Mouse (Mus musculus) macrophage (primary cell): ENCODE data around the gene Zfp781. TPM values are rescaled to one million over a fixed set of nuclear protein-coding genes. Genes with fewer than 3 reads are reported as not detected.
"Not testable (repeated sequence)": the region's sequence is repeated elsewhere in the genome, so short reads cannot be mapped to it uniquely, and the experiment has no call there.

Experiments
- H3K27ac ChIP-seq: fragments of 350-480 bp; formaldehyde crosslinking; 2 replicates; pipeline ENCODE4 v1.9.0; 2021
- H3K36me3 ChIP-seq: fragments of 350-480 bp; formaldehyde crosslinking; 2 replicates; pipeline ENCODE4 v1.9.0; 2021; ENCODE audit errors: inconsistent target
- H3K4me3 ChIP-seq: fragments of 350-480 bp; formaldehyde crosslinking; 2 replicates; pipeline ENCODE4 v1.9.0; 2021; ENCODE audit errors: inconsistent target
- H3K79me2 ChIP-seq: fragments of 350-480 bp; formaldehyde crosslinking; 2 replicates; pipeline ENCODE4 v1.9.0; 2021; ENCODE audit errors: inconsistent target
- WGBS: methylation state at CpG from one replicate; pipeline ENCODE4 v1.1.7; 2026; ENCODE audit warnings: inconsistent platforms; ENCODE audit not compliant: missing documents; 5-methylcytosine and 5-hydroxymethylcytosine counted together
- polyA plus RNA-seq: library from polyadenylated mRNA; stranded (reverse); fragments of 250-400 nt; gene quantifications from 3 replicates; pipeline ENCODE4 v1.2.4, GENCODE M21; 2018; ENCODE audit warnings: inconsistent platforms
- total RNA-seq, 78 experiments: library from RNA; depleted of rRNA; stranded (reverse); fragments of 250-400 nt; gene quantifications; 1 replicate in 9 of 78; 2 replicates in 24 of 78; 3 replicates in 43 of 78; 4 replicates in 2 of 78; pipeline ENCODE4 v1.2.4; 2018; ENCODE audit warnings: inconsistent platforms in 56 of 78

Gene Zfp781
- total RNA-seq (2018; cell fraction: chromatin; rRNA removed): 1 to 10 TPM in 16 of 26 experiments, under 1 TPM in 7, not detected in 3; 0.34 to 2.9 (median 1.3) TPM
- 1 to 10 TPM in 1 of 26 experiments, under 1 TPM in 25; 0.05 to 1.2 (median 0.29) TPM for total RNA-seq (2018; cell fraction: cytosol; rRNA removed)
- 1 to 10 TPM in 8 of 26 experiments, under 1 TPM in 15, not detected in 3; 0.12 to 2.5 (median 0.71) TPM for total RNA-seq (2018; cell fraction: nucleus; rRNA removed)
- 0.28 to 0.57 TPM (median 0.36 TPM) in 3 replicates for polyA plus RNA-seq

DNA sequence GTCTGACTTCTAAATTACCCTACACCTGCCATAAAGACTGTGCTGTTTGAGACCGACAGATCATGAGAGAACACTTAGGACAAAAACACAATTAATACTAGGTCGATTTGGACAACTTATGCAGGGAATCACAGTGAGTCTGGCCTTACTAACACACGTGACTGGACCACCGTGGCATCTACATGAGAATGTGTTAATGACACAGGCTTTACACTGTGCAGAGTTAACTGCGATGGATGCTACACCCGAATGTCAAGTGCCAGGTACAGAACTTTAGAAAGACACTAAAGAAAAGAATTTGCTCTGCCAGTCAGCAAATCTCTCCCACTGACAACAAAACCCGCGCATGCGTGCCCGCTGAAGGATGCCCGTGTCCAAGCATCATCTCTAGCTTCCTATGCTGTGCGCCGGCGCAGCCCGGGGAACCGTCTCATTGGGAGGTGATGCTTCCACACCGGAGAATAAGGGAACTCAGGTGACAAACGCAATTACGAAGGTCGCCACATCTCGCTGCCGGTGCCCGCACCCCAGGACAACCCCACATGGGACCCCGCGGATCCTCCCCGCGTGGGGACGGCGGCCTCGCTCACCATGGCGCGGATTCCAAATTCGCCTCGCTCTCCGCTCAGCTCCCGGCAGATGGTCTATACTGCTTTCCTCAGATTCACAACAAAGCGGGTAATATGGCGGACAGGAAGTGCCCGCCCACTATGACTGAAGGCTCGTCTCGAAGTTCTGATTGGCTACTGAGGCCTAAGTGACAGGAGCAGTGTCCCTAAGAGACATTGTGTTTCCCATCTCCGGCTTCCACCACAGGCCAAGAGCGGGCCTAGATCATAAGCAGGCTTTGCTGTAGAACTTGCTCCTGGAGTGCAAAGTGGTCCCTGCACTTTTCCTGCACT is at the start of gene Zfp781:
TSS of gene Zfp781 (minus strand) at position 639 of the 902 bp plus-strand sequence.
- not testable (repeated sequence) for H3K79me2 ChIP-seq, H3K36me3 ChIP-seq, H3K4me3 ChIP-seq, H3K27ac ChIP-seq
- no CpG with 5 or more reads among the region's 43 CpGs for WGBS

DNA sequence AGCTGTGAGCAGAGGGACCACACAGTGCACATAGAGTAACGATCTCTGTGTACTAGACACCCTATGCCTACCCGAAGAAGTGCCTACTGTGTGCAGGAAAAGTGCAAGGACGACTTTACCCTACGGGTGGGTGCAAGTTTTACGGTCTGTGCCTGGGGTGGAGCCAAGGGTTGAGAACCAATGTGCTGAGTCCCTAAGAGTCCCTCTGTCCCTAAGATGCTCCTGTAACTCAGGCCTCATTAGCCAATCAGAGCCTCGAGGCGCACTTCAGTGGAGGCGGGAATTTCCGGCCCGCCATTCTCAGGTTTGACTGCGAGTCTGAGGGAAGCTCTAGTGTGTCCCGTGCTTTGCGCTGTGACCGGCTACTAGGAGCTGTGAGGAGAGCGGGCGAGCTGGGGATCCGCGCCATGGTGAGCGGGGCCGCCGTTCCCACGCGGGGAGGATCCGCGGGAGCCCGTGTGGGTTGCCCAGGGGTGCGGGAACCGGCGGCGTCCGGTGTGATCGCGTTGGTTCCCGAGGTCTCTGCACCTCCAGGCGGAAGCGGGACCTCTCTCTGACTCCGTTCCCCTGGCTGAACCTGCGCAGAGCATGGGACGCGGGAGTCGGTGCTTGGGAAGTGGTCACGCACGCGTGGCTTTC is 48.2 kb upstream of the Zfp781 start:
- no CpG with 5 or more reads among the region's 44 CpGs for WGBS
- not testable (repeated sequence) for H3K36me3 ChIP-seq, H3K79me2 ChIP-seq, H3K4me3 ChIP-seq, H3K27ac ChIP-seq

DNA sequence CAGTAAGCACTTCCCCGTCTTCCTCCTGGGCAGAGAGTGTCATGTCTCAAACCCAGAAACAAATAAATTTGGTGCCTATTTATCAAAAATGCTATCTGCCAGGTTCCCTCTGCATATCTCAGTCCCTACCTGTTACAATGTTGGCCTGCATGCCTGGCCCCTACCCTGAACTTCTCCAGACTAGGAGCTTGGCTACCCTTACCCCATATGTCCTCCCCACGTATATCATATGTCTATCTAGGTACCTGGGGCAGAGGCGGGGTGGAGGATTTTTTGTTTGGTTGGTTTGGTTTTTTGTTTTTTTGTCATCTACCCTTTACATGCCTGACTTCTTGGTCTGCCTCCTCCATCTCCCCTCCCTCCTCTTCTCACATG is 451 bp upstream of the Zfp781 start:
- not testable (repeated sequence) for H3K36me3 ChIP-seq, H3K79me2 ChIP-seq, H3K4me3 ChIP-seq, H3K27ac ChIP-seq
- WGBS: no CpG with 5 or more reads among the region's 3 CpGs

DNA sequence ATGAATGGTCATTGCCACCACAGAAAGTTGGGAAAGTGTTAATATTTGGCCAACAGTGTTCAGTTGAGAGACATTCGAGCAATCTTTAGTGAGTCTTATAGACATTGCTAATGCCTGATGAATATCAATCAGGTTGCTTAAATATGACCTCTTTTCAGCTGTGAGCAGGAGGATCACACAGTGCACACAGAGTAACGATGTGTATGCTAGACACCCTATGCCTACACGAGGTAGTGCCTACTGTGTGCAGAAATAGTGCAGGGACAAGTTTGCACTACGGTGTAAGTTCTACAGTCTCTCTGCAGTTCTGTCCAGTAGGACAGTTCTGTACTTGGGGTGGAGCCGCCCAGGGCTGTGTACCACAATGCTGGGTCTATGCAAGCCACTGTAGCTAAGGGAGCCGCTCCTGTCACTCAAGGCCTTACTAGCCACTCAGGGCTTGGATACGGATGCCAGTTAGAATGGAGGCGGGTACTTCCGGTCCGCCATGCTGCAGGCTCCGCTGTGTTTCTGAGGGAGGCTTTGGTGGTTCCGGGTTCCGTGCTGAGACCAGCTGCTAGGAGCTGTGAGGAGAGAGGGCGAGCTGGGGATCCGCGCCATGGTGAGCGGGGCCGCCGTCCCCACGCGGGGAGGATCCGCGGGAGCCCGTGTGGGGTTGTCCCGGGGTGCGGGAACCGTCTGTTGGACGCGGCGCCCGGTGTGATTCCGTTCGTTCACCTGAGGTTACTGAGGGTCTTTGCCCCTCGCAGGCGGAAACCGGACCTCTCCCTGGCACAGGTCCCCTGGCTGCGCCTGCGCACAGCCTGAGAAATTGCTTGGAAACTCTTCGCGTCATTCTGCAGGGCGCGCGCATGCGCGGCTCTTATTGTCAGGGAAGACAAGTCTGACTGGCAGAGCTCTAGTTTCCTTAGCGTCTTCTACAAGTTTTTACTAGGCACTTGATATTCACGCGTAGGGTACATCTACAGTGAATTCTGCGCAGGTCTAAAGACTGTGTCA is 66.6 kb downstream of the Zfp781 start, which contains the start of gene Gm32687:
TSS of gene Gm32687 (plus strand) at position 526 of the 999 bp plus-strand sequence.
- not testable (repeated sequence) for H3K27ac ChIP-seq, H3K79me2 ChIP-seq, H3K36me3 ChIP-seq, H3K4me3 ChIP-seq
- WGBS: 60% methylated on average over 1 of the region's 49 CpGs

Other genes with a start within 250 kb of the Zfp781 start
- 3.1 to 4.4 TPM (median 3.4 TPM) in 3 replicates for gene Zfp433, start 225.7 kb downstream of the Zfp781 start, polyA plus RNA-seq
- 1.6 to 1.7 TPM (median 1.6 TPM) in 3 replicates for gene Gm3055, start 159.3 kb downstream of the Zfp781 start, polyA plus RNA-seq
- 0.66 to 0.87 TPM (median 0.84 TPM) in 3 replicates for gene Gm4767, start 118.3 kb downstream of the Zfp781 start, polyA plus RNA-seq
- gene Gm32687, start 66.5 kb downstream of the Zfp781 start, polyA plus RNA-seq: 2.3 to 3.4 TPM (median 2.4 TPM) in 3 replicates
- 2.8 to 3.9 TPM (median 3.2 TPM) in 3 replicates for gene Zfp873, start 117.6 kb upstream of the Zfp781 start, polyA plus RNA-seq
- gene BC024063, start 152.9 kb upstream of the Zfp781 start, polyA plus RNA-seq: 0.35 to 0.70 TPM (median 0.36 TPM) in 3 replicates
- 1.6 to 3.3 TPM (median 3.0 TPM) in 3 replicates for gene AU041133, start 197.5 kb upstream of the Zfp781 start, polyA plus RNA-seq